Mouse (Mus musculus) liver, embryonic 16.5 days (tissue): ENCODE results near the gene Cracr2a. TPM values are rescaled to one million over a fixed set of nuclear protein-coding genes. Genes with fewer than 3 reads are reported as not detected.

Experiments used
- ATAC-seq: fragments of 200-750 bp; cut with Nextera tagmentation; 2 replicates; pipeline ENCODE4 v1.8.0; 2017; ENCODE audit warnings: low read depth, mild to moderate bottlenecking, moderate number of reproducible peaks, moderate library complexity
- H3K27ac ChIP-seq: fragments of 300-500 bp; sonication (generic); 2 replicates; pipeline ENCODE4 v1.5.1; 2014; ENCODE audit warnings: mild to moderate bottlenecking, low read length
- H3K27me3 ChIP-seq: fragments of 300-500 bp; sonication (generic); 2 replicates; pipeline ENCODE4 v1.6.1; 2014; ENCODE audit warnings: low read depth, low read length, mixed read lengths; ENCODE audit not compliant: control insufficient read depth, insufficient read depth
- H3K36me3 ChIP-seq: fragments of 300-500 bp; sonication (generic); 2 replicates; pipeline ENCODE4 v1.6.1; 2014; ENCODE audit warnings: mild to moderate bottlenecking; ENCODE audit not compliant: control insufficient read depth, insufficient read depth
- H3K4me1 ChIP-seq: fragments of 300-500 bp; sonication (generic); 2 replicates; pipeline ENCODE4 v1.6.1; 2014; ENCODE audit warnings: low read depth, low read length, mixed read lengths; ENCODE audit not compliant: control insufficient read depth
- H3K4me2 ChIP-seq: fragments of 300-500 bp; sonication (generic); 2 replicates; pipeline ENCODE4 v1.6.1; 2014; ENCODE audit warnings: low read depth, low read length, mixed read lengths
- H3K4me3 ChIP-seq: fragments of 300-500 bp; sonication (generic); 2 replicates; pipeline ENCODE4 v1.5.1; 2014; ENCODE audit warnings: low read depth, mild to moderate bottlenecking, low read length
- H3K9ac ChIP-seq: fragments of 300-500 bp; sonication (generic); 2 replicates; pipeline ENCODE4 v1.6.1; 2014; ENCODE audit warnings: low read depth, low read length
- H3K9me3 ChIP-seq: fragments of 300-500 bp; sonication (generic); replicated peaks from 2 replicates; pipeline ENCODE4 v1.6.1; 2016; ENCODE audit warnings: low read length; ENCODE audit not compliant: control insufficient read depth
- WGBS: fragments of 180-500 bp; shearing (Covaris S2); extraction: QIAGEN DNeasy Blood & Tissue Kit; methylation state at CpG from one replicate; pipeline ENCODE4 v1.1.7; 2014; ENCODE audit not compliant: insufficient replicate concordance; 5-methylcytosine and 5-hydroxymethylcytosine counted together
- polyA plus RNA-seq: library from polyadenylated mRNA; unstranded; fragments of >200 nt; fragmentation: Nextera tagmentation; extraction: Ambion mirVana; gene quantifications from 2 replicates; pipeline ENCODE4 v1.2.1, GENCODE M21; 2015

Gene Cracr2a
- polyA plus RNA-seq, 1 experiment from 2014 or later: 1.3 TPM

- Histone ChIP-seq H3K4me2 (no peak overlapping the region), H3K27me3 (no peaks in the 10 kb centered on the region), H3K9me3 (no peaks in the 10 kb centered on the region), H3K9ac (no peak overlapping the region), H3K27ac (no peak overlapping the region), H3K4me3 (no peak overlapping the region), H3K4me1 (no peaks in the 10 kb centered on the region), H3K36me3 (no peaks in the 10 kb centered on the region)
- ATAC-seq: no peak
- 68% methylated on average over 4 of the region's 4 CpGs for WGBS
These were observed 8.2 kb upstream of the Cracr2a start for GRCm38 (mm10) chr6:127552940-127553339.

- ATAC-seq: peak; percentile 39
- Histone ChIP-seq H3K9ac (no peak overlapping the region), H3K9me3 (no peaks in the 10 kb centered on the region), H3K4me1 (no peaks in the 10 kb centered on the region), H3K27ac (no peak overlapping the region), H3K36me3 (no peaks in the 10 kb centered on the region), H3K27me3 (no peaks in the 10 kb centered on the region), H3K4me3 (no peak overlapping the region), H3K4me2 (no peak overlapping the region)
- 53% methylated on average over 6 of the region's 6 CpGs for whole genome bisulfite sequencing
These were observed 5.6 kb upstream of the Cracr2a start for GRCm38 (mm10) chr6:127555553-127555952.

DNA sequence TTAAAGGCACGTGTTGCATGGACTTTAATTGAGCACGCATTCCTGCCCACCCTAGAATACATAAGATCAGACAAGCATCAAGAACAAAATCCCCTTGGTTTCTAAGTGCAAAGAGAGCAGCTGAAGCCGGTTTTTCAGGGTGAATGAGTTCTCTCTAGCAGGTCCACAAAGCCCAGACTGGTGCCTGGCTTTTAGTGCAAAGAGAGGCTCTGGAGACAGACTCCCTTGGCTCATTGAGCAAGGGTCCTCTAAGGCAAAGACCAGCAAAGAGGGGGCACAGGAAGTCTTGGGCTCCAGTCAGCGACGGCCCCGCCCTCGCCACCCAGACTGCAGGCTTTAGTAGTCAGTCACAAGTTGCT is 287 bp upstream of the Cracr2a start:
- Histone ChIP-seq H3K4me3 (peak overlapping the region; percentile 65), H3K36me3 (no peaks in the 10 kb centered on the region), H3K4me1 (peaks cover 5% of the 10 kb centered on the region), H3K4me2 (peak overlapping the region; percentile 83), H3K9ac (no peak overlapping the region), H3K27ac (no peak overlapping the region), H3K27me3 (no peaks in the 10 kb centered on the region), H3K9me3 (no peaks in the 10 kb centered on the region)
- 9% methylated on average over 7 of the region's 7 CpGs for WGBS
- ATAC-seq: no peak

GRCm38 (mm10) chr6:127563511-127563910 is 2.4 kb downstream of the Cracr2a start:
- no peak overlapping the region for H3K4me2 ChIP-seq
- no peaks in the 10 kb centered on the region for H3K9me3 ChIP-seq
- ATAC-seq: no peak
- WGBS: 71% methylated on average over 4 of the region's 4 CpGs
- H3K36me3 ChIP-seq: no peaks in the 10 kb centered on the region
- H3K27me3 ChIP-seq: no peaks in the 10 kb centered on the region
- H3K27ac ChIP-seq: no peak overlapping the region
- no peak overlapping the region for H3K4me3 ChIP-seq
- no peak overlapping the region for H3K9ac ChIP-seq
- H3K4me1 ChIP-seq: peaks cover 5% of the 10 kb centered on the region

GRCm38 (mm10) chr6:127565951-127566732 is 5.0 kb downstream of the Cracr2a start:
- Histone ChIP-seq H3K27me3 (no peaks in the 10 kb centered on the region), H3K9me3 (no peaks in the 10 kb centered on the region), H3K4me3 (no peak overlapping the region), H3K4me2 (no peak overlapping the region), H3K4me1 (peaks cover 2% of the 10 kb centered on the region), H3K36me3 (no peaks in the 10 kb centered on the region), H3K9ac (no peak overlapping the region), H3K27ac (no peak overlapping the region)
- ATAC-seq: no peak
- 31% methylated on average over 7 of the region's 7 CpGs for WGBS

DNA sequence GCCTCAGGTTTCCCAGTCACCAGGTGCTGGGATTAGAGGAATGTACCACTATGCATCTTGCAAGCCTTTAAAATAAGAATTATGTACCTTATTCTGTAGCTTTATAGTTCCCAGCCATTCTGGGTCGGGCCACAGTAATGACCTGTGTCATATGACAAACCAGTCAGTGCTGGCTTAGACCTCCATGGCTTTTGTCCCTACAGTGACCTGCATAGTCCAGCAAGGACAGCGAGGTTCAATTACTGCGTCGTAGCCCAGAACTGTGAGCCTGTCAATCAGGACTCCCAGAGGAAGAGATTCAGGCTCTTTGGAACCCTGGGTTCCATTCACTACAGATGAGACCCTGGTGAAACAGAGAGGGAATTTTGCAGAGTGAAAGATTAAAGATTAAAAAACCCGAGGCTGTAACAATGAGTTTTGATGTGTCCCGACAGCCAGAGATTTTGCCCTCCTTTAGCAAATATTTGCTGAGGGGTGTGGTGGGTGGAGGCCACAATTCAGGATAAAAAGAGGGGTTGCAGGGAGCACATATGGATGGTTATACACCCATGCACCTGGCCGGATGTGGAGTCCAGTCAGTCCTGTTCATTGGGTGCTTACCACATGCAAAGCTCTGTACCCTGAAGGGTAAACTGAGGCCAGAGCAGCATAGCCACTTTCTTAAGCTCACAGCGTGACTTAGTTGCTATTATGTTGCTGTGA is 10.9 kb downstream of the Cracr2a start:
- H3K9me3 ChIP-seq: no peaks in the 10 kb centered on the region
- no peak overlapping the region for H3K27ac ChIP-seq
- H3K4me1 ChIP-seq: peaks cover 3% of the 10 kb centered on the region
- no peaks in the 10 kb centered on the region for H3K36me3 ChIP-seq
- no peak overlapping the region for H3K9ac ChIP-seq
- no peak overlapping the region for H3K4me2 ChIP-seq
- ATAC-seq: no peak
- no peaks in the 10 kb centered on the region for H3K27me3 ChIP-seq
- 64% methylated on average over 8 of the region's 8 CpGs for WGBS
- no peak overlapping the region for H3K4me3 ChIP-seq

GRCm38 (mm10) chr6:127573779-127574463 is 12.8 kb downstream of the Cracr2a start:
- Histone ChIP-seq H3K36me3 (no peaks in the 10 kb centered on the region), H3K4me1 (peaks cover 17% of the 10 kb centered on the region), H3K4me3 (no peak overlapping the region), H3K9ac (no peak overlapping the region), H3K4me2 (no peak overlapping the region), H3K27ac (no peak overlapping the region), H3K9me3 (no peaks in the 10 kb centered on the region), H3K27me3 (no peaks in the 10 kb centered on the region)
- ATAC-seq: no peak
- WGBS: 36% methylated on average over 11 of the region's 11 CpGs

DNA sequence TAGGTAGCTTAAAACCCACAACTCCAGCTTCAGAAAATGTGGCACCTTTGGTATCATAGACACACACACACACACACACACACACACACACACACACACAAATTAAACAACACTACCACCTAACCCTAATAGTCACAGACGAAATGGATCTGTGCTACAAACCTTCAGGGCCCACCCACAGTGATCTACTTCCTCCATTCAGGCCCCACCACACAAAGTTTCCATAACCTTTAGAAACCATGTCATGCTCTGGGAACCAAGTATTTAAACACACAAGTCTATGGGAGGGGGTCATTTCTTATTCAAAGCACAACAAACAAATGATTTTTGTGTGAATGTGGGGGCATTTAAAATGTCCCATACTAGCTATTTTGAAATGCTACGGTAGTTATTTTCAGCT is 14.1 kb downstream of the Cracr2a start:
- Histone ChIP-seq H3K36me3 (no peaks in the 10 kb centered on the region), H3K4me2 (no peak overlapping the region), H3K9ac (no peak overlapping the region), H3K4me3 (no peak overlapping the region), H3K27ac (no peak overlapping the region), H3K4me1 (peaks cover 22% of the 10 kb centered on the region), H3K27me3 (no peaks in the 10 kb centered on the region), H3K9me3 (no peaks in the 10 kb centered on the region)
- ATAC-seq: no peak
- 68% methylated on average over 2 of the region's 2 CpGs for WGBS

DNA sequence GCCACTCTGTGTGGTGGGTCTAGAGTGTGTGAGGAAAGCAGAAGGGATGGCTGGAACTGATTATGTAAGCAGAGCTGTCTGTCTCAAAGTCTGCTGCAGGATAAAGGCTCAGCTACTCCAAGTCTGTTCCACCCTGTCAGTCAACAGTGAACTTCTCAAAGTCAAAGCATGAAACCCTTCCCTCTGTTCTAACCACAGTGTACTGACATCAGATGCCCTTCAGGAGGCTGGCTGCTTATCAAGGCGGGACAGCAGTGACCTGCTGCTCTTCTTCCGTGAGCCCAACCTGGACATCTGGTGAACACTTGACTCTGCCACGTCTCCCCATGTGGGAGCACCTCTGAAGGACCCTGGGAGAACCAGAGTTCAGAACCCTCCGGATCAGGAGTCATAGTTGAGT is 16.6 kb downstream of the Cracr2a start:
- Histone ChIP-seq H3K4me2 (peak overlapping the region; percentile 37), H3K9ac (no peak overlapping the region), H3K4me3 (peak overlapping the region; percentile 29), H3K27me3 (no peaks in the 10 kb centered on the region), H3K36me3 (no peaks in the 10 kb centered on the region), H3K27ac (peak overlapping the region; percentile 77), H3K4me1 (peaks cover 38% of the 10 kb centered on the region), H3K9me3 (no peaks in the 10 kb centered on the region)
- 20% methylated on average over 4 of the region's 4 CpGs for WGBS
- ATAC-seq: peak; percentile 86
